Mouse (Mus musculus) lung, postnatal 36 days (tissue): Measurements from ENCODE around the gene Pitpnm2.
A peak's percentile ranks its signal among the peaks of the same experiment; 100 is the strongest.

ENCODE experiments used
- DNase-seq: peaks from one replicate; pipeline ENCODE4 v3.0.0; 2022; ENCODE audit warnings: mixed read lengths

The Pitpnm2 gene

GRCm38 (mm10) chr5:124173012-124173985 is 76.3 kb downstream of the Pitpnm2 start:
- peak; percentile 78 for DNase-seq

GRCm38 (mm10) chr5:124172246-124172645 is 77.3 kb downstream of the Pitpnm2 start:
- no peak for DNase-seq

GRCm38 (mm10) chr5:124171781-124172180 is 77.8 kb downstream of the Pitpnm2 start:
- no peak for DNase-seq

- no peak for DNase-seq
These were observed 80.3 kb downstream of the Pitpnm2 start for GRCm38 (mm10) chr5:124169224-124169621.

- no peak for DNase-seq
These were observed 80.9 kb downstream of the Pitpnm2 start for GRCm38 (mm10) chr5:124168428-124169223.

- no peak for DNase-seq
These were observed 81.9 kb downstream of the Pitpnm2 start for GRCm38 (mm10) chr5:124167621-124168020.

GRCm38 (mm10) chr5:124166741-124167140 is 82.8 kb downstream of the Pitpnm2 start:
- no peak for DNase-seq

GRCm38 (mm10) chr5:124165622-124166570 is 83.7 kb downstream of the Pitpnm2 start:
- peak; percentile 32 for DNase-seq

GRCm38 (mm10) chr5:124163445-124163844 is 86.1 kb downstream of the Pitpnm2 start:
- DNase-seq, result no peak

GRCm38 (mm10) chr5:124162577-124162976 is 87.0 kb downstream of the Pitpnm2 start:
- DNase-seq, result peak; percentile 91

- DNase-seq, result no peak
These were observed 87.7 kb downstream of the Pitpnm2 start for GRCm38 (mm10) chr5:124161831-124162230.

- DNase-seq, result no peak
These were observed 90.1 kb downstream of the Pitpnm2 start for GRCm38 (mm10) chr5:124159453-124159852.

- DNase-seq, result no peak
These were observed 91.3 kb downstream of the Pitpnm2 start for GRCm38 (mm10) chr5:124158305-124158704.

- peak; percentile 67 for DNase-seq
These were observed 93.6 kb downstream of the Pitpnm2 start for GRCm38 (mm10) chr5:124155943-124156342.

GRCm38 (mm10) chr5:124152734-124153133 is 96.8 kb downstream of the Pitpnm2 start:
- peak; percentile 64 for DNase-seq

- DNase-seq, result peak; percentile 66
These were observed 98.7 kb downstream of the Pitpnm2 start for GRCm38 (mm10) chr5:124150895-124151294.

- DNase-seq, result peak; percentile 87
These were observed 100.5 kb downstream of the Pitpnm2 start for GRCm38 (mm10) chr5:124149028-124149427.

- peak; percentile 52 for DNase-seq
These were observed 111.5 kb downstream of the Pitpnm2 start for GRCm38 (mm10) chr5:124138066-124138465.

GRCm38 (mm10) chr5:124134261-124134660 is 115.3 kb downstream of the Pitpnm2 start:
- no peak for DNase-seq

- DNase-seq, result no peak
These were observed 124.5 kb downstream of the Pitpnm2 start for GRCm38 (mm10) chr5:124125093-124125492.

- no peak for DNase-seq
These were observed 127.2 kb downstream of the Pitpnm2 start for GRCm38 (mm10) chr5:124122357-124122756.

- no peak for DNase-seq
These were observed 130.4 kb downstream of the Pitpnm2 start for GRCm38 (mm10) chr5:124119204-124119603.
